Mouse (Mus musculus) bone marrow, adult 2 months (tissue): ENCODE results near the gene Drosha.

Source experiments
- CTCF ChIP-seq: fragments of 200-500 bp; IDR thresholded peaks from 2 replicates; pipeline ENCODE4 v1.5.1; 2011; ENCODE audit warnings: low read length, control low read depth; ENCODE audit not compliant: control insufficient read depth, insufficient read depth
- POLR2A ChIP-seq: fragments of 200-500 bp; IDR thresholded peaks from 2 replicates; pipeline ENCODE4 v1.6.1; 2011; ENCODE audit warnings: low read depth, mild to moderate bottlenecking, control low read depth, low read length, borderline replicate concordance; ENCODE audit not compliant: control insufficient read depth

DNA sequence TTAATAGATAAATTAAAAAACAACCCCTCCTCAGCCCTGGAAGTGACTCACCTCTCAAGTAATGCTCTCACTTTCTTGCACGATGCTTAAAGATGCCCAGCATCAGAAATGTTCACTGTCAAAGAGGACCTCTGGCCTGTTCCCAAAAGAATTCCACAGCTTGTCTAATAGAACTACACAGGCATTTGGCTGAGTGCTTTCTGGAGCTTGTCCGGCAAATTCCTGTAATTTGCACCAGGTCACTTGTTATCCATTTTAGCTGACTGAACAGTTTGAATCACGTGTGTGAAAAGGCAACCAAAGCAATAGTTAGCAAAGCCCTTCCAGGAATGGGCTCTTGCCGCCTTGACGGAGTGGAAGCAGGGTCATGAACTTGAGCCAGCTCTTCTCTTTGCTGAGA is 140.6 kb downstream of the Drosha start:
- no peak for TF ChIP-seq CTCF
- TF ChIP-seq POLR2A: no peak
